Mouse (Mus musculus) megakaryocyte, adult 5-6 weeks (primary cell): Measurements from ENCODE around the gene Gm20815. TPM values are rescaled to one million over a fixed set of nuclear protein-coding genes. Genes with fewer than 3 reads are reported as not detected.
"Not testable (repeated sequence)": the region's sequence is repeated elsewhere in the genome, so short reads cannot be mapped to it uniquely, and the experiment has no call there.

Experiments used
- ATAC-seq: 2 replicates; pipeline ENCODE4 v1.8.0; 2016; ENCODE audit warnings: mild to moderate bottlenecking, inconsistent platforms; ENCODE audit not compliant: poor library complexity, severe bottlenecking
- total RNA-seq, 2 experiments: library from RNA; stranded (forward) in 1 of 2; stranded (reverse) in 1 of 2; fragments of 153-499, 151-499 nt in 1 of 2; fragments of 221-1000, 200-1000 nt in 1 of 2; gene quantifications; 2 replicates each; pipeline versions ENCODE4 v1.2.3 to v1.2.4; 2015 to 2017

Gm20815 gene
- total RNA-seq (2015) = not detected in 2 replicates
- not detected in 2 replicates for total RNA-seq (2017)

DNA sequence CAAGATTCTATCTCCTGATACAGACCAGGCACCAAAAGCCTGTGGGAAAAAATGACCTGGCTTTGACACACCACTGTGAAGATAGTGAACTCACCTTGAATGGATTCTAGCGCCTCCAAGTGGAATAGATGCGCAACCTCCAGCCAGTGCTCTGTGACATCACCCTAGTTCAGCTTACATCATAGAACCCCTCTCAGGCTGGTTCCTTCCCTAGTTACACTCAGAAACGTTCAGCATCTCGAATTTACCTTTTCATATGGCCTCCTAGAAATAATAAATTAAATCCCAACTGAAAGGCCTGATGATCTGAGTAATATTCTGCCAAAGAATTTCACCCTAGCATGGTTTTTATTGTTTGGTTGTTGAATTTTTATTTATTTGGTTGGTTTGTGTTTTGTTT, at the start of gene Gm20815:
TSS of gene Gm20815 (minus strand) at position 101 of the 400 bp plus-strand sequence.
- not testable (repeated sequence) for ATAC-seq
